Mouse (Mus musculus): Measurements from ENCODE around the gene Ndufb6. TPM values are rescaled to one million over a fixed set of nuclear protein-coding genes. Genes with fewer than 3 reads are reported as not detected.

The Ndufb6 gene
- polyA plus RNA-seq (2015; fragmentation: Nextera tagmentation; extraction: Ambion mirVana) = 270 and 276 TPM in 2 replicates

DNA sequence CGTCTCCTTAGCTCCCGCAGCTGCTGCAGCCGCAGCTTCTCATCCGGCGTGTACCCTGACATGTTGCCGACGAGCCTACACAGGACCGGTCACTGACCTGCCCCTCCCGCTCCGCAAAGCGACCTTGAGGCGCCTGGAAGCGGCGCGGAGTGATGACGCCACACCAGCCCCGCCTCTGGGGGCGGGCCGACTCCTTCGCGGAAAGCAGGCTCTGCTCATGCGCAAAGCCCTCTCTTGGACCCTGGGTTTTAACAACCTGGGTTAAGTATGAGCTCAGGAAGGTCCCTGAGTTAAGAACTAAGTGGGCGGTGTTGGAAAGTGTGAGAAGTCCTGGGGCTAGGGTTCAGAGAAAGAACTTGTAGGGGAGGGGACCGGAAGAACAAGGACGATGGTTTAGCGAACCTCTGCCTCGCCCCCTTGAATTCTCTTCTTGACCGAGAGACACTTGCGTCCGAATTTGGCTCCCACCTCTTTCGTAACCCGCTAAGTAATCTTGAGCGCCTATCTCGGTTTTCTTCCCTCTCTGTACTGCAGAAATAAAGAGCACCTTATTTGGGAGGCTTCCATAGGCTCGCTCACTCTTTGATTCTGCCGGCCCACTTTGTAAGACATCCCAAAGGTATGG lies at the start of gene Ndufb6:
TSS of gene Ndufb6 (minus strand) at position 146 of the 625 bp plus-strand sequence.
- Histone ChIP-seq H3K9ac (replicated peaks; ENCODE audit: low read depth, low read length) (peak within 1 kb of the TSS; percentile 87), H3K4me3 (replicated peaks; ENCODE audit: low read length) (peak within 1 kb of the TSS; percentile 89), H3K4me1 (replicated peaks; ENCODE audit: control insufficient read depth, insufficient read depth, low read length) (peaks cover 13% of the 10 kb centered on the region), H3K27ac (ENCODE audit: low read length) (0 out of 2 replicates have a peak within 1 kb of the TSS, but pooled peaks have one; percentile 63), H3K9me3 (ENCODE audit: control insufficient read depth, low read length) (no peaks in the 10 kb centered on the region), H3K27me3 (replicated peaks; ENCODE audit: control insufficient read depth, insufficient read depth, low read length) (no peaks in the 10 kb centered on the region), H3K4me2 (ENCODE audit: low read length) (peak within 1 kb of the TSS; percentile 99), H3K36me3 (ENCODE audit: control insufficient read depth, insufficient read depth) (no peaks in the 10 kb centered on the region; the same call in 1 of the 2 replicates)
- peak; percentile 94 for ATAC-seq
- under 1% methylated on average over 36 of the region's 36 CpGs for WGBS

DNA sequence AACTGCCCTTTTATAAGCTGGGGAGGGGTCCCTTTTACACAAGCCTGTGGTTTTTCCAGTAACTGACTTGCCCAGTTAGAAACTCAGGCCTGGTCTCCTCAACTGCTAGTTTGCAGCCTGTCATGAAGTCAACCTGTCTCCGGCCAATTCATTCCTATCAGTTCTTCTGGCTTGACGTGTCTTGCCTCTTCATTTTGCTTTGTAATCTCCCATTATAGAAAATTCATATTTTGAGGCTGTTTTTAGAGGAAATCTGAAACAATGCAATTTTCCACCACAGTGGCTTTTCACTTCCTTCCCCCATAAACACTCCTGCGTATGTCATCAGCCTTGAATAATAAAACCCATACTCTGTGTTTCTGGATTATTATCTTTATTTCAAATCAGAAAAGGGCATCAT lies 47.9 kb upstream of the Ndufb6 start:
- WGBS = 88% methylated on average over 3 of the region's 3 CpGs
- Histone ChIP-seq H3K9ac (replicated peaks; ENCODE audit: low read depth, low read length) (no peak overlapping the region), H3K4me1 (replicated peaks; ENCODE audit: control insufficient read depth, insufficient read depth, low read length) (no peaks in the 10 kb centered on the region), H3K27ac (ENCODE audit: low read length) (no peak overlapping the region), H3K27me3 (replicated peaks; ENCODE audit: control insufficient read depth, insufficient read depth, low read length) (no peaks in the 10 kb centered on the region), H3K9me3 (ENCODE audit: control insufficient read depth, low read length) (no peaks in the 10 kb centered on the region), H3K4me3 (replicated peaks; ENCODE audit: low read length) (no peak overlapping the region), H3K4me2 (ENCODE audit: low read length) (no peak overlapping the region), H3K36me3 (ENCODE audit: control insufficient read depth, insufficient read depth) (no peaks in the 10 kb centered on the region)
- ATAC-seq = no peak

DNA sequence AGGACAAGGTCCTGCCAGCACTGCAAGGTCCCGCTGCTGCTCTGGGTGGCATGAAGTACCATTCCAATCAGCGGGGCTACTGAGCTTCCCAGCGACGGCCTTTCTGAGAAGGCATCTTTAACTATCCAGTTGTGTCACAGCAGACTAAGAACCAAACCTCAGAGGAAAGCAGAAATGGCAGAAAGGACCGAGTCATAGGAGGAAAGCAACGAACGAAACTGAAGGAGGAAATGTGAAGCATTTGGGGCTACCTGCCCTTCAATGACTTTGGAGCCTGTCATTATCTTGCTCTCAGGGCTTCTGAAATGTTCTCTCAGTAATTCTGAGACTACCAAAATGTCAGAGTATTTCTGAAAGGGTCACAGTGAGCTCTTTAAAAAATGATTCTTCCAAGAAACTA lies 45.4 kb upstream of the Ndufb6 start:
- Histone ChIP-seq H3K9ac (replicated peaks; ENCODE audit: low read depth, low read length) (no peak overlapping the region), H3K27ac (ENCODE audit: low read length) (no peak overlapping the region), H3K36me3 (ENCODE audit: control insufficient read depth, insufficient read depth) (no peaks in the 10 kb centered on the region), H3K4me1 (replicated peaks; ENCODE audit: control insufficient read depth, insufficient read depth, low read length) (no peaks in the 10 kb centered on the region), H3K4me2 (ENCODE audit: low read length) (no peak overlapping the region), H3K27me3 (replicated peaks; ENCODE audit: control insufficient read depth, insufficient read depth, low read length) (no peaks in the 10 kb centered on the region), H3K4me3 (replicated peaks; ENCODE audit: low read length) (no peak overlapping the region), H3K9me3 (ENCODE audit: control insufficient read depth, low read length) (no peaks in the 10 kb centered on the region)
- ATAC-seq = no peak
- WGBS = 87% methylated on average over 7 of the region's 7 CpGs

GRCm38 (mm10) chr4:40317404-40317803 lies 38.2 kb upstream of the Ndufb6 start:
- no peak overlapping the region for H3K27ac ChIP-seq (ENCODE audit: low read length)

GRCm38 (mm10) chr4:40313026-40313425 lies 33.8 kb upstream of the Ndufb6 start:
- Histone ChIP-seq H3K27ac (ENCODE audit: low read length) (no peak overlapping the region), H3K4me2 (ENCODE audit: low read length) (no peak overlapping the region), H3K9ac (replicated peaks; ENCODE audit: low read depth, low read length) (no peak overlapping the region), H3K36me3 (ENCODE audit: control insufficient read depth, insufficient read depth) (no peaks in the 10 kb centered on the region), H3K9me3 (ENCODE audit: control insufficient read depth, low read length) (no peaks in the 10 kb centered on the region), H3K4me3 (replicated peaks; ENCODE audit: low read length) (no peak overlapping the region), H3K27me3 (replicated peaks; ENCODE audit: control insufficient read depth, insufficient read depth, low read length) (no peaks in the 10 kb centered on the region), H3K4me1 (replicated peaks; ENCODE audit: control insufficient read depth, insufficient read depth, low read length) (no peaks in the 10 kb centered on the region)
- 85% methylated on average over 6 of the region's 6 CpGs for WGBS
- ATAC-seq = no peak

More at GRCm38 (mm10) chr4:40317404-40317803, 38.2 kb upstream of the Ndufb6 start:
- H3K4me1 ChIP-seq (replicated peaks; ENCODE audit: control insufficient read depth, insufficient read depth, low read length) = no peaks in the 10 kb centered on the region
- H3K9ac ChIP-seq (replicated peaks; ENCODE audit: low read depth, low read length) = no peak overlapping the region
- no peaks in the 10 kb centered on the region for H3K36me3 ChIP-seq (ENCODE audit: control insufficient read depth, insufficient read depth)
- no peak overlapping the region for H3K4me2 ChIP-seq (ENCODE audit: low read length)
- WGBS = 70% methylated on average over 3 of the region's 3 CpGs
- H3K27me3 ChIP-seq (replicated peaks; ENCODE audit: control insufficient read depth, insufficient read depth, low read length) = no peaks in the 10 kb centered on the region
- ATAC-seq = 0 out of 2 replicates have a peak, but pooled peaks have one; percentile 43
- H3K4me3 ChIP-seq (replicated peaks; ENCODE audit: low read length) = no peak overlapping the region
- no peaks in the 10 kb centered on the region for H3K9me3 ChIP-seq (ENCODE audit: control insufficient read depth, low read length)

DNA sequence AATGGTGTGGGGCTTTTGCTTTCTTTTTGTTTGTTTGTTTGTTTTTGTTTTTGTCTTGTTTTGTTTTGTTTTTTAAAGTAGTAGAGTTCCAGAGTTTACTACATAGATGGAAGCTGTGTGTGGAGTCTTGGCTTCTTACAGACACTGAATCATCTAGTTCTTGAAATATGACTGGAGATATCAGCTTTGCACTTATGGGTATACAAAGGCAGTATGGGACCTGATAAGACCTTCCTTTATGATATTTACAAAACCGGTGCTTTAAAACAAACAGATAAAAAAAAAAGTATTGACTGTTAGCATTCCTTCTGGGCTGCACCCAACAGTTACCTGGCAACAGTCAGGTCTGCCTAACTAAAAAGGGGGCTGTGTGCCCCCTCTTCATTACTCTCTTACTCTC lies 33.0 kb upstream of the Ndufb6 start:
- H3K9me3 ChIP-seq (ENCODE audit: control insufficient read depth, low read length) = no peaks in the 10 kb centered on the region
- no peak overlapping the region for H3K4me2 ChIP-seq (ENCODE audit: low read length)
- 93% methylated on average over 1 of the region's 1 CpGs for WGBS
- H3K36me3 ChIP-seq (ENCODE audit: control insufficient read depth, insufficient read depth) = no peaks in the 10 kb centered on the region
- H3K4me1 ChIP-seq (replicated peaks; ENCODE audit: control insufficient read depth, insufficient read depth, low read length) = no peaks in the 10 kb centered on the region
- ATAC-seq = no peak
- no peak overlapping the region for H3K27ac ChIP-seq (ENCODE audit: low read length)
- H3K9ac ChIP-seq (replicated peaks; ENCODE audit: low read depth, low read length) = no peak overlapping the region
- no peak overlapping the region for H3K4me3 ChIP-seq (replicated peaks; ENCODE audit: low read length)
- no peaks in the 10 kb centered on the region for H3K27me3 ChIP-seq (replicated peaks; ENCODE audit: control insufficient read depth, insufficient read depth, low read length)

GRCm38 (mm10) chr4:40310796-40311383 lies 31.7 kb upstream of the Ndufb6 start:
- H3K36me3 ChIP-seq (ENCODE audit: control insufficient read depth, insufficient read depth) = no peaks in the 10 kb centered on the region
- no peak for ATAC-seq
- H3K4me2 ChIP-seq (ENCODE audit: low read length) = no peak overlapping the region
- no peak overlapping the region for H3K4me3 ChIP-seq (replicated peaks; ENCODE audit: low read length)
- 77% methylated on average over 11 of the region's 11 CpGs for WGBS
- H3K27me3 ChIP-seq (replicated peaks; ENCODE audit: control insufficient read depth, insufficient read depth, low read length) = no peaks in the 10 kb centered on the region
- no peaks in the 10 kb centered on the region for H3K4me1 ChIP-seq (replicated peaks; ENCODE audit: control insufficient read depth, insufficient read depth, low read length)
- no peak overlapping the region for H3K27ac ChIP-seq (ENCODE audit: low read length)
- no peak overlapping the region for H3K9ac ChIP-seq (replicated peaks; ENCODE audit: low read depth, low read length)
- no peaks in the 10 kb centered on the region for H3K9me3 ChIP-seq (ENCODE audit: control insufficient read depth, low read length)

DNA sequence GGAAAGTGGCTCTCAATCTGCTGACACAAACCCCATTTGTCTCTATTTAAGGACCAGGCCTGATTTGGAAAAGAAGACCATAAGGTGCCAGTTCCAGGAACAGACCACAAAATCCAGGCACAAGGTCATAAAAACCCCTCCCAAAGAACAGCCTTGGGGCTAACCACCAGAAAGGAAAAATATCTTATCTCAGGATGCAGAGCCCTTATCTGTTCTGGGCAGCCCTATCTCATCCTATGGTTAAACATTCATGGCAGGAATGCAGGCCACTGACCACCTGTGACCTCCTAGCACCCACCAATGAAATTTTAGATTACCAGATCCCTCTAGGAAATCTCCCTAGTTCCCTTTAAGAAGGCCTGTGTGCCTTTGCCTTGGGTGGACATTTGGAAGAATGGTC lies 30.5 kb upstream of the Ndufb6 start:
- ATAC-seq = no peak

GRCm38 (mm10) chr4:40302445-40303125 lies 23.4 kb upstream of the Ndufb6 start:
- ATAC-seq = no peak
- no peaks in the 10 kb centered on the region for H3K27me3 ChIP-seq (replicated peaks; ENCODE audit: control insufficient read depth, insufficient read depth, low read length)
- no peak overlapping the region for H3K9ac ChIP-seq (replicated peaks; ENCODE audit: low read depth, low read length)
- WGBS = 87% methylated on average over 10 of the region's 10 CpGs
- no peaks in the 10 kb centered on the region for H3K9me3 ChIP-seq (ENCODE audit: control insufficient read depth, low read length)
- no peaks in the 10 kb centered on the region for H3K36me3 ChIP-seq (ENCODE audit: control insufficient read depth, insufficient read depth)
- no peaks in the 10 kb centered on the region; the same call in 1 of the 2 replicates for H3K4me1 ChIP-seq (replicated peaks; ENCODE audit: control insufficient read depth, insufficient read depth, low read length)
- H3K4me2 ChIP-seq (ENCODE audit: low read length) = no peak overlapping the region
- H3K4me3 ChIP-seq (replicated peaks; ENCODE audit: low read length) = no peak overlapping the region
- H3K27ac ChIP-seq (ENCODE audit: low read length) = no peak overlapping the region

More for the DNA sequence above, 30.5 kb upstream of the Ndufb6 start:
- no peaks in the 10 kb centered on the region for H3K4me1 ChIP-seq (replicated peaks; ENCODE audit: control insufficient read depth, insufficient read depth, low read length)
- no peak overlapping the region for H3K9ac ChIP-seq (replicated peaks; ENCODE audit: low read depth, low read length)
- H3K4me2 ChIP-seq (ENCODE audit: low read length) = no peak overlapping the region
- no peaks in the 10 kb centered on the region for H3K36me3 ChIP-seq (ENCODE audit: control insufficient read depth, insufficient read depth)
- no peak overlapping the region for H3K4me3 ChIP-seq (replicated peaks; ENCODE audit: low read length)
- no peaks in the 10 kb centered on the region for H3K27me3 ChIP-seq (replicated peaks; ENCODE audit: control insufficient read depth, insufficient read depth, low read length)
- H3K9me3 ChIP-seq (ENCODE audit: control insufficient read depth, low read length) = no peaks in the 10 kb centered on the region
- H3K27ac ChIP-seq (ENCODE audit: low read length) = no peak overlapping the region
